Mouse (Mus musculus) spleen, postnatal 14 days (tissue): ENCODE results near the gene Gpnmb.
A peak's percentile ranks its signal among the peaks of the same experiment; 100 is the strongest.

Experiments used
- DNase-seq, 2 experiments: peaks; one replicate each; pipeline ENCODE4 v3.0.0; 2021 to 2022; ENCODE audit warnings: low spot score in 2 of 2

The Gpnmb gene

DNA sequence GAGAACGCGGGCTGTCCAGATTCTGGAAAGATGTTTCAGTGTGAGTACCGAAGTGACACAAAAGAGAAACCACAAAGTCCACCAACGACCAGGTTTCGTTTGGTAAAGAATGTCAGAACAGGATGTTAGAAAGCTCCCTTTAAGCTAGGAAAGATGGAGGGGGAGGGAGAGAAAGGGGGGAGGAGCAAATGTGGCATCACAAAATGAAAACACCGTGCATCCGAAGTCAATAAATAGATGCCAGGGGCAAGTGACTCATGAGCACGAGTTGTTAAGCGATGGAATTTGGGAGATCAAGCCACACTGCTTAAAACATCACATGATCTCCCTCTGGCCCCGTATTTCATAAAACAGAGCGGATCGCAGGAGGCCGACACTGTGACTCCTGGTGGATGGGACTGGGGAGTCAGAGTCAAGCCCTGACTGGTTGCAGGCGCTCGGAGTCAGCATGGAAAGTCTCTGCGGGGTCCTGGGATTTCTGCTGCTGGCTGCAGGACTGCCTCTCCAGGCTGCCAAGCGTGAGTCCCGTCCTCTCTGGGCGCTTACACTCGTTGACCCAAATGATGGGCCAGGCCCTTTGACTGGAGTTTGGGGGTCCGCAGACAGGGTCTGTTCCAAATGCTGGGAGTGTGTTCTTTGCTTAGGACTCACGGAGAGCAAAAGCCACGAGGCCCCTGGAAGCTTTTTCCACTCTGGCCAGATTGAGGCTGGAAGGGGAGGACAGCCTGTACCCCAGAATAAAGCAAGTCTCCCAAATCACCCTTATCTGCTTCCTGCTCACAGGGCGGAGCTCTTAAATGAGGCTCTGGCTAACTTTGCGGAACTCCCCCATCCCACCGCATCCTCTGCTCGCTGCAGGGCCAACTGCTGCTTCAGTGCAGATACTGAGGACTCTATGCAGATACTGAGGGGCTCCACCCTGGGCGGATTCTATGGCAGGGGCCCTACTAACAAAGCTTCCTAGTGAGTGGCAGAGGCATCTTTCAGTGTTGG is at the start of gene Gpnmb:
Gene Gpnmb, plus strand, starts transcription at position 272 of the 993 bp plus-strand sequence.
- DNase-seq: no peak

DNA sequence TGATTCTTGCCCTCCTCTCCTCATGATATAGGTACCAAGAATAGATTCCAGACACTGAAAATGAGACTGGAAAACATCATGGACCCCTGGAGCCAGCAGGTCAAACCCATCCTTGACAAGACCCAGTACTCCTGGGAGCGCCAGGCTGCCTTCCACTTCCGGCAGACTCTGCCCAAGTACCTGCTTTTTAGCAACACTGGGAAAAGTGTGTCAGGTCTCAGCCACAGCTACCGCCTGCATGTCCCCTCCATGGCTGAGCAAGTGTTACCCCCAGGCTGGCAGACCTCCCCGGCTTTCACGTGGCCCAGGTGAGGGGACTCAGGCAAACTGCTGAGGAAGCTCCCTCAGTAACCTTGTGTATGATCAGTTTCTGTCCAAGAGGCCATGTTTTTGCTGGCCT is 46.4 kb upstream of the Gpnmb start:
- no peak for DNase-seq

DNA sequence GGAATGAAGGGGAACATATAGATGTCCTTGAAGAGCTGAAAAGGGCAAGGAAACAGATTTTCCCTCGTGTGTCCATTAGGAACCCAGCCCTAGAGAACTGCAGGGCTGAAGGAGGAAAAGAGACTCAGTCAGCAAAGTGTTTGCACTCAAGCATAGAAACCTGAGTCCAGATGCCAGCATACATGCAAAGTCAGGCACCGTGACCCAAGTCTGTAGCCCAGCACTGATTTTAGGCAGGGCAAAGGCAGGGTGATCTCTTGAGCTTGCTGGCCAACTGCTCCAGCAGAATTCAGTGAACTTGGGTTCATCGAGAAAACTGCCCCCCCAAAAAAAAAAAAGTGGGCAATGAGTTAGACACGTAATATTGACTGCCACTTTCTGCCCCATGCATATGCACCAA is 44.4 kb upstream of the Gpnmb start:
- no peak for DNase-seq

DNA sequence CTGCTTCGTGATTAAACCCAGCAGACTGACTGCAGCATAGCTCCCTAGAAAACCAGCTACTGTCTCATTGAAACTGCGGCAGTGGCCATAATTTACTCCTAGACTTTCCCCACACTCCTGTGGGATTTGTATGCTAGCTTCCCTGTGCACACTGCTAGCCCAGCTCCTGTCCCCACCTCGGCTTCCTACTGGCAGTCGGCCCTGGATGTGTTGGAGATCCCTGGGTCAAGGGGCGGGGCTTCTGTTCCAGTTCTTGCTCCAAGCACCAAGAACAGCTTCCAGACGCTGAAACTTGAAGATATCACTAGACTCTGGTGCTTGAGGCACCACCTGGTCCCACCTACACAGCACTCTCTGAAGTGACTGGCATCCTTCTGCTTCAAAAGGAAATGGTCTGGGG is 38.2 kb upstream of the Gpnmb start:
- DNase-seq: no peak

DNA sequence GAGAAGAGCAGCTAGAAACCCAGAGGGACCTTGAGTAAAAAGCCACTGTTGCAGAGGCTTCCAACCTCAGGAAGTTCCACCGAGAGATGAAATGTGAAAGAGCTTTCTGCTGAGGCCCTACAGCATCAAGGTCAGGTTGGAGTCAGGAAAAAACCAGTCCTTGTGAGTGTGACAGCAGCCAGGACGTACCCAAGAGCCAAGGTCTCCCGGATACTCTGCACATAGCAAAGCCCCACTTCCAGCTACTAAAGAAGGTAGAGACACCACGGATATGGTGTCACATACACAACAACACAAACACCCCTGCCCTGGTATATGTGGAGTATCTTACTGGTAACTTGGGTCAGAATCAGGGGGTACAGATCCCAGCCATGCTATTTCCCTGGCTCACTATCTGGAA is 37.5 kb upstream of the Gpnmb start:
- no peak for DNase-seq

DNA sequence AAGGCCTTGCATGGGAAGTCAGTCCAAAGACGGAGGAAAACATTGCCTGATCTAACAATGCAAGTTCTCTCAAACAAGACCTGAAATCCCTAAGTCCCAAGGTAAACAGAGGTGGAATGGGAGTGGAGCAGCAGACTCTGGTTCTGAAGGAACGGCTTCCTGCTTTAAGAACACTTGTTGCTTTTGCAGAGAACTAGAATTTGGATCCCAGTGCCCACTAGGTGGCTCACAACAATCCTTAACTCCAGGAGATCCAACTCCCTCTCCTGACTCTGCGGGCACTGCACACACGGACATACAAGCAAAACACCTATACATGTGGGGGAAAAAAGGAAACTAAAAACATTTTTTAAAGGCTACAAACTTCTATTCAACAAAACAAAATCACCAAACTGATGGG is 33.0 kb upstream of the Gpnmb start:
- no peak for DNase-seq

DNA sequence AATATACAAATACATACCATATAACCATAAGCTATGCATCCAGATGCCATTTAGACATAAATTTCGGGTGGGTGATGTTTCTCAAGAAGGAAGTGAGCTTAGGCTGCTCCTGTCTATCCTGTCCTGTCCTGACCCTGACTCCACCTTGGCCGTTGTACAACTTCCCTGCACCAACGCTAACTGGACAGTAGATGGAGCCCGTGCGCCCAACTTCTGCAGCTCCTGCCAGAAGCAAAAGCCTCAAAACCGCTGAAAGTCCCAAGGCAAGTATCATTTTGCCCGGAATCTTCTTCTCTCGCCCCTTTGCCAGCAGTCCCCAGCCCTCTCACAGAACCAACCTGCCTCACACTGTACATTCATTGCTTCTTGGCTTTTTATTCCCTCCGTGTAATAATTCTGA is 28.4 kb upstream of the Gpnmb start:
- peak in 1 of 2 experiments; percentile 46 for DNase-seq

DNA sequence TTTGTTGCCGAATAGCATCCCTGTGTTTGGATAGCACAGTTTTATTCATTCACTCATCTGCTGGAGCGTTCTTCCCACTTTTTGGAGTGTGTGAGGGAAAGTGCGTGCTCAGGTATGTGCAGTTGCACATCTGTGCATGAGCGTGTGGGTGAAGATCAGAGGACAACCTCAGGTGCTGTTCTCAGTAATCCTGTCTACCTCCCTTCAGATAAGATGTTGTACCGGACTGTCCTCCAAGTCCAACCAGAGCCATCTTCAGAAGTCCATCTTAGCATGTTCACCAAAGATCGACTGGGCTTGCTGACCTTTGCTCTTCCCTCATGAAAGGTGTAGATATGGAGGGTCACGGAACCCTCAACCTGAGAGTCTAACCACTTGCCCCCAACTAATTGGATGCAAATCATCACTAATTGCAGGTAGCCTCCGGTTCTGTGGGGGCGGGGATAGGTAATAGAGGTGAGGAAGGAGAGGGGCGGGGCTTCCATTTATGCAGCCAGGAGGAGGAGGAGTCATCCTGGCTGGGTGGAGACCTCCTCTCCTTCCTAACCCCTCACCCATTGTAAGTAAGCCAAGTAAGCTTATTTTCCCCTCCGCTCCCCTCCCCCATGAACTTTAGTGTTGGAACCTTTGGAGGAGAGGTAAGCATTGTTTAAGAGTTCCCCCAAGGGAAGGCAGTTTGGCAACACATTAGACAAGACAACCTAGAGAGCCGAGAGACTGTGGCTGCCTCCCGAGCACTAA is 27.8 kb upstream of the Gpnmb start:
- no peak for DNase-seq

DNA sequence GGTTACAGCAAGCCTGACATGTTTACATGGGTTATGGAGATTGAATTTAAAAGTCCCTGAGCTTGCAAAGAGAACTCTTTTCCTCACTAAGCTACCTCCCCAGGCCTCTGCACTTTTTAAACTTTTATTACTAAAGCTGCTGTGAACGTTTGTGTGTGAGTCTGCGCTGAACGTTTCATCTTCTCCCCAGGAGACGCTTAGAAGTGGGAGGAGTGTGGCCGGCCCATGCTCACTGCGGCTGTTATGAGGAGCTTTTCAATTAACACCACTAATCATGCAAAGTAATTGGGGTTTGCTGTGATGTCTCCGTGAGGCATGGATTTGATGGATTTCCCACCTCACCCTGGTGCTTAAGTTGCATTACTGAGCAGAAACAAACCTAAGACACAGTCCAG is 27.2 kb upstream of the Gpnmb start:
- DNase-seq: no peak

DNA sequence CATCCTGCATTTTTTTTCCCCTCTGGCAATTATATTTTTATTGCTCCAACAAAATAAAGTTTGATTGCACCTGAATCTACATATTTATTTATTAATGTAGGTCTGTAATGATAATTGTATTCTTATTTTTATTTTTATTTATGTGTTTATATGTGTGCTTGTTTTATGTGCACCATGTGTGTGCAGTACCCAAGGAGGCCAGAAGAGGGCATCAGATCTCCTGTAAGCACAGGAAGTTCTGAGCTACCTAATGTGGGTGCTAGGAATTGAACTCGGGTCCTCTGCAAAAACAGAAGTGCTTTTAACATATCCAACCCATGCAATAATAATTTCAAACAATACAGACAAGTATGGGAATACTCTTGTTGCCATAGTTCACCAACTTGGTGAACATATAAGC is 26.7 kb upstream of the Gpnmb start:
- no peak for DNase-seq

DNA sequence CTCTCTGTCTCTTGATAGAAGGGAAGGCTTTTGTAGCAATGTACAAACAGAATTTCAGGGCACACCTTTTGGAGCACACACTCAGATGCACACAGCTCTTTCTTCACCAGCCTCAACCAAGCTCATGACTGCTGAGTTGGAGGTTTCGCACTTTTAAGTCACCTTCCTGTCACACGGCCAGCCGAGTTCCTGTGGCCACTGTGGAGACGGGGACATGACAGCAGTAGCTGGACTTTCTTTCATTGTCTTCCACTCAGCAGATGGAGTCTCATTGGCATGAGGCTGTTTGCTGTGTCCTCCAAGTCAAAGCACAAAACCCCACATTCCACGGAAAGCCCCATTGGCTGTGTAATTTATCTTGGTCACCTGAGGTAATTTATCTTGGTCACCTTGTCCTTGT is 25.2 kb upstream of the Gpnmb start:
- DNase-seq: no peak

DNA sequence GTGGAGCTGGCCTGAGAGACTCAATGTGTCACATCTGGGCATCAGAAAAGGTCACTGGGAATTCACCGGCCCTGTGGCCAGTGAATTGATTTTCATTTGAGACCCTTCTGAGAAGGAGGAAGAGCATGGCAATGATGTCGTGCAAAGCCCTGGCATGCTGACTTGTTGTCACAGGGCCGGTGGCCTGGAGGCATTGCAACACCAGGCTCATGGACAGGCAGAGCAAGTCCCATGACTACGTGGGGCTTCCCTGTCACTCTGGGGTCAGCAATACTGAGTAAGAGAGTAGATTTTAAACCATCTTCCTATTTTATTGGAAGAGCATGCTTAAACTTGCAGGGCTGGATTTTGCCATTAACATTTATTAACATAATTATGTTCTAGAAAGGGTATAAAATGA is 23.3 kb upstream of the Gpnmb start:
- DNase-seq: no peak

DNA sequence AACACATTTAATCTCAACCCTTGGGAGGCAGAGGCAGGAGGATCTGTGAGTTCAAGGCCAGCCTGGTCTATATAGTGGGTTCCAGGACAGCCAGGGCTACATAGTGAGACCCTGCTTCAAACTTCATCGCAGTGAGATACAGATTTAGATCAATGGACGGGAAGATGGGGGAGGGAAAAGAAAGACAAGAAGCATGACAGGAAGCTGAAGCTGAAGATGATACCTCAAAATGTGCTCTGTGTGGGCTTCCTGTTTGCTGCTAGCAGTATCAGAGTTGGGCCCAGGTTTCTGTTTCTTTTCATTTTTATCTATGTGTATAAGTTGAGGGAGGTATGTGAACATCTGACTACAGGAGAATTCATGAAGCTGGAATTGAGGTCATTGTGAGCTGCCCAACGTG is 22.9 kb upstream of the Gpnmb start:
- DNase-seq: no peak

DNA sequence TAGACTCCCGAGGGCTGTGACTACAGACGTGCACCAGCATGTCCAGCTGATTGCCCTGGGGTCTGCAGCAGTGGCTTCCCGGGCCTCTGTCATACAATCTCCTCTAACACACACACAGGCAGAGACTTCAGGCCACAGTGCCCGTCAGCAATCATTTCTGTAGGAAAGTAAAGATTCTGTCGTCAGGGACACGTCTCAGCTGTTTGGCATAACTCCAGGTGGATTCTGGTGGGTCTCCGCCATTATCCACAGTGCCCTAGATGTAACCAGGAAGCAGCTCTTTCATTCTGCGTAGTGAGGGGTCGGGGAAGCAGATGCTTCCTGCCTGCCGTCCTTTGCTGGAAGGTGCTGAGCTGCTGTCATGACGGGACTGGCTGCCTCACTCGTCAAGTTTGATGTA is 19.2 kb upstream of the Gpnmb start:
- DNase-seq: no peak

DNA sequence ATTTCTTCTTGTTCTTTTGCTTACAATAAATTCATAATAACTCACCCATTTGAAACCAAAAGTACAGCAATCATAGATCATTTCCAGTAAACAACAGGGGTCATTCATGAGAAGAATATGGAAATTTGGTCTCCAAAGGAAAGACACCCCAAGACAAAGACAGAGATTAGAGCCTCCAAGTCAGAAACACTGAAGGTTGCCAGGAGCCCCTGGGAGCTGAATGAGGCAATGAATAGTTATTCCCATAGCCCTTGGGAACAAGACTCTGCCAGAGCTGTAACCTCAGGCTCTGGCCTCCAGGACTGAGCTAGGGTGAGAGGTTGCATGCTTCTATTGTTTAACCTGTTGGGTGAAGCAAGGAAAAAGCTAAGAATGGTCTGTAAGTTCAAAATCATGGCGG is 17.0 kb upstream of the Gpnmb start:
- no peak for DNase-seq

DNA sequence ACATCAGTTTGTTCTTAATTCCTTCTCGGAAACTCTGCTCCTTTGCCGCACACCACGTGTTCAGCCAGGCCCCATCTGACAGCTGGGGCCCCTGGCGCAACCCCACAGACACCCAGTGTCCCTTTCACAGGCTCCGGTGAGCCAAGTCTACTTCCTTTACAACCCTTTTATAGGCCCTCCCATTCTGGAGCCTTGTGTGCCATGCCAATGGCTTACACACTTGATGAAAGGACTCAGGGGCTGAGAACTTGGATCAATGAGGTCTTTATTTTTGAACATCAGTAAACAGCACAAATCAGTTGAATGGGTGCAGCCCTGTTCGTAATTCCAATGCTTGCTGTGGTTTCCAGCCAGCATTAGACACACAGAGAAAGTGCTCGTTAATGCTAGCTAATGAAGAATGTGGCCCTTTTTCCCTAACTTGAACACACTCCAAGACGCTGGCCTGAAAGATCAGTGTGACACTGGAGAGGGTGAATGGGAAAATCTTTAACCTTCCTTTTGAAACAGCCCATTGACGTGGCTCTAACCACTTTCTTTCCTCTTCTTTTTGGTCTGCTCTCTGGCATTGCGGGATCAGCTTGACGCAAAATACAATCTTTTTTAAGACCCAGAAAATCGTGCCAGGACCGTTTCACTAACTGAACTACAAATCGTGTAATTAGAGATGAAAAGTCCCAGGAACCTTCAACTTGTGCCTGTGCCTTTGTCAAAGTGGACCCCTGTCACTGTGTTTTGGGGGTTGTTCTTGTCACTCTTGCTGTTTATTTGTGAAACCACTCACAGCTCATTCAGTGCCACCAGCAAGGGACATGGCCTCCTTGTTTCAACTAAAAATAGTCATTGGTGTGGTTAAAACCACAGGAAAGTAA is 15.0 kb upstream of the Gpnmb start:
- no peak for DNase-seq

DNA sequence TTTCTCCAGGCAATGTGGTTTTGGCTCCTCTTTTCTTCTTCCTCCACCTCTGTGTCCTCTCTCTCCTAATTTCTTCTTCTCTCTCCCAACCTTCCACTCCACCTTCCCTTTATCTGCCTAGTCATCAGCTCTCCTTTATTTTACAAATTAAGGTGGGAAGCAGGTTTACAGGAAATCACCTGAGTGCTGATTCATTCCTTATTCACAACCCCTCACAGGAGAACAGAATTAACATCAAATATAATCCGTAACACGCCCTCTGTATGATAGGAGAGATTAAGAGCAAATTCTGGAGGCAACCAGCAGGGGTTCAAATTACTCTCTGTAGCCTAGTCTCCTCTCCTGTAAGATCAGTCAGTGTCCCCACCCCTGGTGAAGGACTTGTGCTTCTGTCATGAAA is 14.0 kb upstream of the Gpnmb start:
- DNase-seq: no peak

DNA sequence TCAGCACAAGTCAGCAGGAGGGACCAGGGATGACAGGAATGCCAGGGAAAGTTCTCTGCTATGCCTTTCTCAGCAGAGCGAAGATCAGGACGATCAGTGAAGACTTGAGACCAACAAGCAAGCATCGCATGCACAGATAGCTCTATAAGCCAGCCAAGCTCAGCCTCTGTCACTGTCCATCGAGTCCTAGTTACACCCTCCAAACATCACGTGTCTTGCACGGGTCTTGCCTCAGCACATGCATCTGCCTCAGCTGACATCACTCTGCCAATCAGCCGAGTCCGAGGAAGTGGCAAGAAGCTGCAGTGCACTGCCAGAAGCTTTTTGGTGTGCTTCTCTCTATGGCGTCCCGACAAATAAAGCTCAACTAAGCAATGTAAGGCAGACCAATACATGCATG is 13.0 kb upstream of the Gpnmb start:
- DNase-seq: no peak

DNA sequence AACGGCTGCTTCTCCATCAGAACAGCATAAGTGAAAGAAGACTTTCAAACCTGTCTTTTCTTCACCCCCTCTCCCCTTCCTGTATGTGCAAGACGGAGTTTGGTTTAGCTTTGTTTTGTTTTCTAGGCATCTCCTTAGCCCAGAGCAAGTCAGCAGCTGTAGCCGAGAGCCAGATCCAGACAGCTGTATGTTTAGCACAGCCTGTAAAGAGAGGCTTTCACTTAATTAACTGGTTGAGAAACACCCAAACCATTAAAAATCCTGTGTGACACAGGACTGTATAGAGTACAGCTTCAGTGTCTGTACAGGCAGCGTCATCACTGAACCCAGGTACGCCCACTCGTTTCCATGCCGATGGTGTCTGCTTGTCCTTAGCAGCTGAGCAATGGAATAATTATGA is 11.1 kb upstream of the Gpnmb start:
- DNase-seq: no peak

DNA sequence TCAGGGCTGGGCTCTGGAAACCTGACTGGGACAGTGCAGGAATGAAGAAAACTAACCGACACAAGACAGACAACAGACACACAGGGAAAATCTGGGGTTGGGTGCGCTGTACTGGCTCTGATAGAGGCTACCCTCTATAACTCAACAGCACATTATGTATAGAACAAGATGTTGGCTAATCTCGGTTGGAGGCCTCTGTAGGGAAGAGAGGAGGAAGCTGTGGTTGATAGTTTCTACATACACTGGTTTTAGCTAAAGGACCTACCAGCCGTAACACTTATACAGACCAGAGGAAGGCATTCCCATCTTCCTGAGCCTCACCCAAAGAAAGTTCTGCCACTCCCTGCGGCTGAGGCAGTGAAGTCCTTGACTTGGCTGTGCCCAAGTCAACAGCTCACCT is 9.8 kb upstream of the Gpnmb start:
- DNase-seq: no peak

DNA sequence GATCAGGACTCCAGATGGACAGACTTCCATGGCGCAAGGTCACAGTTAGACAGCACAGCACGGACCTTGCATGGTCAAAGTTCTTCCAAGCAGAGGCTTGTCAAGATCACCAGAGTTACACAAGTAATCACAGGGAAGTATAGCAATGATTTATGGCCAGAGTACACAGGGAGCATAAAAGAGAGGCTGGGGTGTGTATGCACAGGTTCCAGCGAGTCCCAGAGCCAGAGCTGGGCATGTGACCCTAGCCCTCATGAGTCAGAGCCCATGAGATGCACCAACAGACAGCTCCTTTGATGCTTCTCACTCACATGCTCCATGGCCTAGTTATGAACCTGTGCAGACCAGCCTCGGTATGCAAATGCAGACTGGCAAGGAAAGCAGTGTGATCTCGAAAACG is 8.3 kb upstream of the Gpnmb start:
- DNase-seq: no peak

DNA sequence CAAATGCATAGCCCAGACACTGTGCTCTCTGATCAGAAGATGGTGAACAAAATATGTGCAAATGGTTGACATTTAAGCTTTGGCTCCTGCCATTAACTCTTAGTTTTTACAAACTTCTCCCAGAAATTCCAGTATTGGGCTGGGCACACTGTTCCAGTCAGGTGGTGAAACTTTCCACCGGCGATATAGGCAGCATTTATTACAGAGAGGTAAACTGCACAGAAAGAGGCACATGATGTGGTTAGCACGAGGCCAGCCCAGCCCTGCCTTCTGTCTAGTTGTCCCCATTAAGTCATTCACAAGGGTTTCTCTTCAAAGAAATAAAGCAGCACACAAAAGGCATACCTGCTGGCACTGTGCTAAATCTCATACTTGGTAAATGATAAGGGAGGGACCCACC is 7.6 kb upstream of the Gpnmb start:
- DNase-seq: no peak
